7 mouse cellular contexts compared by ENCODE assay signal in genomic region chr10:59964504-59965361, GRCm38 (mm10). TPM values are rescaled to one million over a fixed set of nuclear protein-coding genes. Genes with fewer than 3 reads are reported as not detected.
DNase-seq lines count a peak whose midpoint lies in the region; ATAC-seq lines count a peak whose summit lies in the region.

No protein-coding gene starts in this region.

- ATAC-seq in forebrain, embryonic 12.5 days (ENCODE audit: low FRiP score): peak; percentile 80
- ATAC-seq in neural tube, embryonic 12.5 days (ENCODE audit: low FRiP score, low read depth): peak; percentile 77

- H3K4me3 ChIP-seq in forebrain, embryonic 12.5 days (replicated peaks): peak overlapping the region; percentile 19
- H3K4me3 ChIP-seq in neural tube, embryonic 12.5 days: peak overlapping the region; percentile 11; the same call in 1 of the 2 replicates

- peak overlapping the region; percentile 46 for H3K4me2 ChIP-seq in forebrain, embryonic 12.5 days
- peak overlapping the region; percentile 55 for H3K4me2 ChIP-seq in neural tube, embryonic 12.5 days (replicated peaks)

- no peaks in the 10 kb centered on the region for H3K27me3 ChIP-seq in forebrain, embryonic 12.5 days
- no peaks in the 10 kb centered on the region for H3K27me3 ChIP-seq in neural tube, embryonic 12.5 days (replicated peaks)

- H3K9me3 ChIP-seq in forebrain, embryonic 12.5 days: no peaks in the 10 kb centered on the region
- no peaks in the 10 kb centered on the region for H3K9me3 ChIP-seq in neural tube, embryonic 12.5 days

- no peaks in the 10 kb centered on the region for H3K36me3 ChIP-seq in forebrain, embryonic 12.5 days (replicated peaks)
- H3K36me3 ChIP-seq in neural tube, embryonic 12.5 days: no peaks in the 10 kb centered on the region

- DNase-seq in testis, postnatal 10 days (ENCODE audit: low spot score): peak; percentile 71
- DNase-seq in testis, postnatal 14 days (ENCODE audit: low spot score): no peak
- peak; percentile 65 to 75 for DNase-seq in kidney, postnatal 4 days
- no peak for DNase-seq in urinary bladder, postnatal 36 days (ENCODE audit: low spot score in 2 of 2)
- DNase-seq in adrenal gland, postnatal 10 days: no peak

- H3K4me1 ChIP-seq in forebrain, embryonic 12.5 days: peaks cover 31% of the 10 kb centered on the region
- peaks cover 21% of the 10 kb centered on the region for H3K4me1 ChIP-seq in neural tube, embryonic 12.5 days

- peak overlapping the region; percentile 86 for H3K27ac ChIP-seq in forebrain, embryonic 12.5 days
- peak overlapping the region; percentile 59 for H3K27ac ChIP-seq in neural tube, embryonic 12.5 days

- 5% methylated on average over 14 of the region's 23 CpGs for WGBS in forebrain, embryonic 12.5 days
- 5% methylated on average over 21 of the region's 23 CpGs for WGBS in neural tube, embryonic 12.5 days

- H3K9ac ChIP-seq in forebrain, embryonic 12.5 days: peak overlapping the region; percentile 36
- H3K9ac ChIP-seq in neural tube, embryonic 12.5 days: 0 out of 2 replicates have a peak overlapping the region, but pooled peaks have one; percentile 17

RNA-seq across cellular contexts. Expression of gene Ddit4, which starts 13.1 kb away (rescaled TPM):
- 58.9 and 61.6 TPM in 2 replicates for polyA plus RNA-seq in forebrain, embryonic 12.5 days (2016; fragmentation: Nextera tagmentation; extraction: Ambion mirVana)
- polyA plus RNA-seq in neural tube, embryonic 12.5 days (2016; fragmentation: Nextera tagmentation; extraction: Ambion mirVana): 75.7 and 78.9 TPM in 2 replicates
- 100 to 1,000 TPM in 1 of 2 experiments, 10 to 100 TPM in 1; 46.2 to 129 TPM for total RNA-seq in adrenal gland, postnatal 10 days (2021)

RNA-seq across cellular contexts. Expression of gene Ascc1, which starts 37.9 kb away (rescaled TPM):
- 38.5 and 38.6 TPM in 2 replicates for polyA plus RNA-seq in forebrain, embryonic 12.5 days (2016; fragmentation: Nextera tagmentation; extraction: Ambion mirVana)
- polyA plus RNA-seq in neural tube, embryonic 12.5 days (2016; fragmentation: Nextera tagmentation; extraction: Ambion mirVana): 36.8 and 37.0 TPM in 2 replicates
- total RNA-seq in adrenal gland, postnatal 10 days (2021): 10 to 100 TPM; 26.6 to 30.7 TPM

RNA-seq across cellular contexts. Expression of gene Anapc16, which starts 38.2 kb away (rescaled TPM):
- polyA plus RNA-seq in forebrain, embryonic 12.5 days (2016; fragmentation: Nextera tagmentation; extraction: Ambion mirVana): 100 and 106 TPM in 2 replicates
- 116 and 122 TPM in 2 replicates for polyA plus RNA-seq in neural tube, embryonic 12.5 days (2016; fragmentation: Nextera tagmentation; extraction: Ambion mirVana)
- 10 to 100 TPM; 60.3 to 68.4 TPM for total RNA-seq in adrenal gland, postnatal 10 days (2021)

Comparison
In these comparisons a context has a peak if more than half of its experiments do, and no peak if none do; other contexts are left out.
1. DNase-seq: peak in testis, postnatal 10 days (single experiment) and kidney, postnatal 4 days (2 of 2); none in testis, postnatal 14 days (single experiment), urinary bladder, postnatal 36 days (0 of 2) and adrenal gland, postnatal 10 days (single experiment).